Mouse (Mus musculus) bone marrow macrophage, adult 2 months (primary cell): ENCODE results near the gene Ric8b.

Experiments used
- CTCF ChIP-seq: IDR thresholded peaks from 2 replicates; pipeline ENCODE4 v1.5.1; 2012; ENCODE audit warnings: low read depth, mild to moderate bottlenecking, low read length, moderate library complexity
- POLR2A ChIP-seq: IDR thresholded peaks from 2 replicates; pipeline ENCODE4 v1.6.1; 2012; ENCODE audit warnings: mild to moderate bottlenecking, low read depth, low read length, borderline replicate concordance

DNA sequence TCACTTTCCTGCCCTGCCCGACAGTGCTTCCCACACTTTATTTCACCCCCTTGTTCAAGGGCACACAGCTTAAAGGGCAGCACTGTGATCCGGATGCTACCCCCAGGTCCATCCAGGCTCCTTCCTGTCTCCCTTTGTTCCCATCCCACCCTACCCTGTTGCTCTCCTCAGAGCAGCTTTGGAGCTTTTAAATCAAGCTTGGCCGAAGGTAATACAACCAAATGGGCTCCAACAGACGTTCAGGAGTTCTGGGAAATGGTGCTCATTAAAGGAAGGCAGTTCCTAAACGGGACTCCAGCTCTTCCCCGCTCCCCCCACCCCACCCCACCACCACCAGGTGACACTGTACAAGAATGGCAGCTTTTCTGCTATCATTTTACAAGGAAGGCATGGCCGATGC lies 7.2 kb upstream of the Ric8b start:
- TF ChIP-seq CTCF (no peak), POLR2A (no peak)
